Comparison of ENCODE assay signal across 16 mouse cellular contexts in genomic region chr4:120726174-120726573, GRCm38 (mm10). TPM values are rescaled to one million over a fixed set of nuclear protein-coding genes. Genes with fewer than 3 reads are reported as not detected.
A peak's percentile ranks its signal among the peaks of the same experiment; 100 is the strongest.
DNase-seq lines count a peak whose midpoint lies in the region; ATAC-seq and TF ChIP-seq lines count a peak whose summit lies in the region.
"Had no signal": no experiment of that assay in that cellular context is flagged by ENCODE, and none has a peak within 500 bp of the region (broad histone marks: within the 10 kb centered on the region; RNA-seq: fewer than 3 reads in every experiment).

No protein-coding gene starts in this region.

- DNase-seq in gastrocnemius, postnatal 14 days, result peak; percentile 45
- no peak for DNase-seq in gastrocnemius, postnatal 10 days
- no peak for DNase-seq in lung, adult 2 months
- DNase-seq in heart, postnatal 36 days, result peak; percentile 29 to 34
- DNase-seq in thymus, adult 18-20 months, result no peak
- DNase-seq: cerebellum, adult 11 months; cerebellum, postnatal 36 days; right cerebral cortex, postnatal 4 days had no signal

- no peaks in the 10 kb centered on the region for H3K27me3 ChIP-seq in lung, embryonic 16.5 days (ENCODE audit: control insufficient read depth, insufficient read depth, low read depth, low read length)
- H3K27me3 ChIP-seq: limb, embryonic 15.5 days had no signal

- no peak overlapping the region for H3K9ac ChIP-seq in lung, embryonic 16.5 days (ENCODE audit: low read length)
- H3K9ac ChIP-seq: limb, embryonic 15.5 days; lung, embryonic 15.5 days had no signal

- no peak overlapping the region for H3K27ac ChIP-seq in lung, embryonic 16.5 days (ENCODE audit: low read length)
- H3K27ac ChIP-seq: layer of hippocampus, adult 2 months; limb, embryonic 15.5 days; lung, embryonic 15.5 days had no signal

- H3K9me3 ChIP-seq in lung, embryonic 16.5 days (ENCODE audit: control insufficient read depth, low read length), result no peaks in the 10 kb centered on the region
- H3K9me3 ChIP-seq: G1E; limb, embryonic 15.5 days; lung, embryonic 15.5 days had no signal

- H3K4me2 ChIP-seq in lung, embryonic 16.5 days (ENCODE audit: low read depth, low read length), result no peak overlapping the region
- H3K4me2 ChIP-seq: limb, embryonic 15.5 days; lung, embryonic 15.5 days; midbrain, embryonic 11.5 days had no signal

- intact Hi-C loops in gastrocnemius, postnatal 14 days (cut with DNase I; ENCODE audit: low total_unique reads), result no loop called here
- intact Hi-C loops in heart, postnatal 36 days (cut with DNase I), result no loop called here

- TF ChIP-seq POLR2A in lung, adult 2 months (IDR thresholded peaks at IDR 0.05; ENCODE audit: borderline replicate concordance, extremely low read depth, low read depth, low read length), result no peak

- H3K4me1 ChIP-seq in lung, embryonic 16.5 days (replicated peaks; ENCODE audit: control insufficient read depth, insufficient read depth, low read length), result peaks cover 11% of the 10 kb centered on the region
- peaks cover 4% of the 10 kb centered on the region; the same call in 1 of the 2 replicates for H3K4me1 ChIP-seq in lung, adult 2 months (ENCODE audit: control insufficient read depth, insufficient read depth, low read length)

- WGBS in lung, embryonic 16.5 days, result 45% methylated on average over 4 of the region's 4 CpGs
- 58% methylated on average over 4 of the region's 4 CpGs for WGBS in lung, adult 2 months

- peak; percentile 19; the same call in 1 of the 2 replicates for ATAC-seq in lung, embryonic 16.5 days (ENCODE audit: low read depth)
- no peak for ATAC-seq in erythroid progenitor cell, adult 5-6 weeks (replicated peaks; ENCODE audit: low FRiP score, poor library complexity, severe bottlenecking)

- no peak for TF ChIP-seq CTCF in lung, adult 2 months (IDR thresholded peaks at IDR 0.05; ENCODE audit: insufficient read depth, low read length)

- H3K36me3 ChIP-seq in lung, embryonic 16.5 days (ENCODE audit: control insufficient read depth, insufficient read depth, low read length), result no peaks in the 10 kb centered on the region
- H3K36me3 ChIP-seq: G1E; limb, embryonic 15.5 days; lung, embryonic 15.5 days had no signal

- no peak overlapping the region for H3K4me3 ChIP-seq in lung, embryonic 16.5 days (ENCODE audit: low read length)
- H3K4me3 ChIP-seq in lung, adult 2 months (replicated peaks; ENCODE audit: extremely low read depth, low read depth, low read length), result no peak overlapping the region
- H3K4me3 ChIP-seq: layer of hippocampus, adult 2 months; limb, embryonic 15.5 days; lung, embryonic 15.5 days had no signal

RNA-seq across cellular contexts. Expression of gene Kcnq4, which starts 22.2 kb away (rescaled TPM):
- total RNA-seq in gastrocnemius, postnatal 14 days (2021), result 10 to 100 TPM; 15.7 to 18.5 TPM
- total RNA-seq in gastrocnemius, postnatal 10 days (2021), result 10 to 100 TPM; 20.2 to 22.3 TPM
- polyA plus RNA-seq in lung, embryonic 16.5 days (2015; fragmentation: Nextera tagmentation; extraction: Ambion mirVana), result 4.7 and 5.1 TPM in 2 replicates
- 8.2 and 8.3 TPM in 2 replicates for polyA plus RNA-seq in lung, adult 2 months (2012; rRNA removed)
- 1 to 10 TPM; 2.4 to 2.6 TPM for total RNA-seq in heart, postnatal 36 days (2021)
- total RNA-seq in erythroid progenitor cell, adult 5-6 weeks (2015; ENCODE audit: low replicate concordance), result 3.6 TPM in 1 of 2 replicates, not detected in the other
- total RNA-seq in erythroid progenitor cell, adult 5-6 weeks (2017; ENCODE audit: low replicate concordance), result not detected in 2 replicates
- total RNA-seq: hematopoietic stem cell, adult 5-6 weeks had no signal
- polyA plus RNA-seq: G1E had no signal

RNA-seq across cellular contexts. Expression of gene Cited4, which starts 59.8 kb away (rescaled TPM):
- 10 to 100 TPM; 38.6 to 69.1 TPM for total RNA-seq in gastrocnemius, postnatal 14 days (2021)
- 10 to 100 TPM; 34.6 to 35.7 TPM for total RNA-seq in gastrocnemius, postnatal 10 days (2021)
- 1.5 and 1.6 TPM in 2 replicates for polyA plus RNA-seq in lung, embryonic 16.5 days (2015; fragmentation: Nextera tagmentation; extraction: Ambion mirVana)
- 5.8 and 9.3 TPM in 2 replicates for polyA plus RNA-seq in lung, adult 2 months (2012; rRNA removed)
- 10 to 100 TPM; 26.9 to 36.2 TPM for total RNA-seq in heart, postnatal 36 days (2021)
- total RNA-seq in erythroid progenitor cell, adult 5-6 weeks (2015; ENCODE audit: low replicate concordance), result 10.9 and 13.3 TPM in 2 replicates
- total RNA-seq in erythroid progenitor cell, adult 5-6 weeks (2017; ENCODE audit: low replicate concordance), result 5.6 TPM in 2 replicates

Comparison
In these comparisons a context has a peak if more than half of its experiments do, and no peak if none do; other contexts are left out.
1. DNase-seq: peak in gastrocnemius, postnatal 14 days (single experiment) and heart, postnatal 36 days (2 of 2); none in gastrocnemius, postnatal 10 days (single experiment), lung, adult 2 months (single experiment) and thymus, adult 18-20 months (0 of 2).